Mouse (Mus musculus): ENCODE data around the gene Rgcc. TPM values are rescaled to one million over a fixed set of nuclear protein-coding genes. Genes with fewer than 3 reads are reported as not detected.

Rgcc gene
- total and polyA plus RNA-seq, 2 experiments from 2014 or later = 33.3 to 33.9 TPM

- no peak overlapping the region for H3K4me3 ChIP-seq (ENCODE audit: low read depth, low read length)
- ATAC-seq (no peak), DNase-seq (no peak)
- H3K36me3 ChIP-seq (ENCODE audit: insufficient read depth) = no peaks in the 10 kb centered on the region
- H3K4me1 ChIP-seq (ENCODE audit: insufficient read depth) = no peaks in the 10 kb centered on the region
- no peaks in the 10 kb centered on the region for H3K9me3 ChIP-seq (ENCODE audit: low read length)
- H3K27ac ChIP-seq (ENCODE audit: low read depth, low read length) = no peak overlapping the region
- no peak overlapping the region for H3K9ac ChIP-seq
- WGBS = 86% methylated on average over 3 of the region's 3 CpGs
- TF ChIP-seq CTCF (IDR thresholded peaks at IDR 0.05; ENCODE audit: low read depth) = no peak
- H3K4me2 ChIP-seq (ENCODE audit: low read depth) = no peak overlapping the region
- no peaks in the 10 kb centered on the region for H3K27me3 ChIP-seq (ENCODE audit: insufficient read depth, low read length)
Observed at GRCm38 (mm10) chr14:79272188-79272694, 29.2 kb downstream of the Rgcc start.

GRCm38 (mm10) chr14:79269551-79269950 is 31.9 kb downstream of the Rgcc start:
- no peak overlapping the region for H3K4me3 ChIP-seq (ENCODE audit: low read depth, low read length)
- H3K9ac ChIP-seq = no peak overlapping the region
- H3K4me2 ChIP-seq (ENCODE audit: low read depth) = no peak overlapping the region
- no peaks in the 10 kb centered on the region for H3K36me3 ChIP-seq (ENCODE audit: insufficient read depth)
- no peak overlapping the region for H3K27ac ChIP-seq (ENCODE audit: low read depth, low read length)
- H3K9me3 ChIP-seq (ENCODE audit: low read length) = no peaks in the 10 kb centered on the region
- no peak for TF ChIP-seq CTCF (IDR thresholded peaks at IDR 0.05; ENCODE audit: low read depth)
- ATAC-seq (no peak), DNase-seq (no peak)
- no peaks in the 10 kb centered on the region for H3K27me3 ChIP-seq (ENCODE audit: insufficient read depth, low read length)
- H3K4me1 ChIP-seq (ENCODE audit: insufficient read depth) = no peaks in the 10 kb centered on the region
- WGBS = 72% methylated on average over 1 of the region's 1 CpGs

GRCm38 (mm10) chr14:79267878-79268277 is 33.6 kb downstream of the Rgcc start:
- DNase-seq (no peak), ATAC-seq (no peak)
- WGBS = 88% methylated on average over 10 of the region's 10 CpGs
- Histone ChIP-seq H3K4me1 (ENCODE audit: insufficient read depth) (no peaks in the 10 kb centered on the region), H3K4me2 (ENCODE audit: low read depth) (no peak overlapping the region), H3K36me3 (ENCODE audit: insufficient read depth) (no peaks in the 10 kb centered on the region), H3K9ac (no peak overlapping the region), H3K9me3 (ENCODE audit: low read length) (no peaks in the 10 kb centered on the region), H3K27me3 (ENCODE audit: insufficient read depth, low read length) (no peaks in the 10 kb centered on the region), H3K27ac (ENCODE audit: low read depth, low read length) (no peak overlapping the region), H3K4me3 (ENCODE audit: low read depth, low read length) (no peak overlapping the region)
- TF ChIP-seq CTCF (IDR thresholded peaks at IDR 0.05; ENCODE audit: low read depth) = no peak

- Histone ChIP-seq H3K9me3 (ENCODE audit: low read length) (no peaks in the 10 kb centered on the region), H3K4me3 (ENCODE audit: low read depth, low read length) (no peak overlapping the region), H3K27ac (ENCODE audit: low read depth, low read length) (no peak overlapping the region), H3K27me3 (ENCODE audit: insufficient read depth, low read length) (no peaks in the 10 kb centered on the region), H3K9ac (no peak overlapping the region), H3K4me2 (ENCODE audit: low read depth) (no peak overlapping the region), H3K36me3 (ENCODE audit: insufficient read depth) (no peaks in the 10 kb centered on the region), H3K4me1 (ENCODE audit: insufficient read depth) (no peaks in the 10 kb centered on the region)
- no peak for DNase-seq
- TF ChIP-seq CTCF (IDR thresholded peaks at IDR 0.05; ENCODE audit: low read depth) = no peak
- no peak for ATAC-seq
- WGBS = 59% methylated on average over 1 of the region's 1 CpGs
Observed at GRCm38 (mm10) chr14:79267382-79267781, 34.1 kb downstream of the Rgcc start.

GRCm38 (mm10) chr14:79266408-79266807 is 35.0 kb downstream of the Rgcc start:
- Histone ChIP-seq H3K9me3 (ENCODE audit: low read length) (no peaks in the 10 kb centered on the region), H3K4me3 (ENCODE audit: low read depth, low read length) (no peak overlapping the region), H3K27me3 (ENCODE audit: insufficient read depth, low read length) (no peaks in the 10 kb centered on the region), H3K9ac (no peak overlapping the region), H3K4me1 (ENCODE audit: insufficient read depth) (no peaks in the 10 kb centered on the region), H3K36me3 (ENCODE audit: insufficient read depth) (no peaks in the 10 kb centered on the region), H3K27ac (ENCODE audit: low read depth, low read length) (no peak overlapping the region), H3K4me2 (ENCODE audit: low read depth) (no peak overlapping the region)
- no peak for DNase-seq
- no peak for TF ChIP-seq CTCF (IDR thresholded peaks at IDR 0.05; ENCODE audit: low read depth)
- ATAC-seq = no peak

GRCm38 (mm10) chr14:79265738-79266137 is 35.7 kb downstream of the Rgcc start:
- Histone ChIP-seq H3K4me3 (ENCODE audit: low read depth, low read length) (no peak overlapping the region), H3K27ac (ENCODE audit: low read depth, low read length) (no peak overlapping the region), H3K36me3 (ENCODE audit: insufficient read depth) (no peaks in the 10 kb centered on the region), H3K27me3 (ENCODE audit: insufficient read depth, low read length) (no peaks in the 10 kb centered on the region), H3K9me3 (ENCODE audit: low read length) (no peaks in the 10 kb centered on the region), H3K4me2 (ENCODE audit: low read depth) (no peak overlapping the region), H3K9ac (no peak overlapping the region), H3K4me1 (ENCODE audit: insufficient read depth) (no peaks in the 10 kb centered on the region)
- 86% methylated on average over 6 of the region's 6 CpGs for WGBS
- DNase-seq (no peak), ATAC-seq (no peak)
- no peak for TF ChIP-seq CTCF (IDR thresholded peaks at IDR 0.05; ENCODE audit: low read depth)

GRCm38 (mm10) chr14:79263321-79263720 is 38.1 kb downstream of the Rgcc start:
- 90% methylated on average over 3 of the region's 3 CpGs for WGBS
- Histone ChIP-seq H3K27me3 (ENCODE audit: insufficient read depth, low read length) (no peaks in the 10 kb centered on the region), H3K9ac (no peak overlapping the region), H3K36me3 (ENCODE audit: insufficient read depth) (no peaks in the 10 kb centered on the region), H3K27ac (ENCODE audit: low read depth, low read length) (no peak overlapping the region), H3K4me3 (ENCODE audit: low read depth, low read length) (no peak overlapping the region), H3K4me2 (ENCODE audit: low read depth) (no peak overlapping the region), H3K9me3 (ENCODE audit: low read length) (no peaks in the 10 kb centered on the region), H3K4me1 (ENCODE audit: insufficient read depth) (no peaks in the 10 kb centered on the region)
- DNase-seq (no peak), ATAC-seq (no peak)
- TF ChIP-seq CTCF (IDR thresholded peaks at IDR 0.05; ENCODE audit: low read depth) = no peak

GRCm38 (mm10) chr14:79262677-79263076 is 38.8 kb downstream of the Rgcc start:
- peak; percentile 81 for ATAC-seq

More at GRCm38 (mm10) chr14:79262677-79263076, 38.8 kb downstream of the Rgcc start:
- Histone ChIP-seq H3K4me3 (ENCODE audit: low read depth, low read length) (no peak overlapping the region), H3K27me3 (ENCODE audit: insufficient read depth, low read length) (no peaks in the 10 kb centered on the region), H3K4me2 (ENCODE audit: low read depth) (no peak overlapping the region), H3K9me3 (ENCODE audit: low read length) (no peaks in the 10 kb centered on the region), H3K4me1 (ENCODE audit: insufficient read depth) (no peaks in the 10 kb centered on the region), H3K9ac (no peak overlapping the region), H3K36me3 (ENCODE audit: insufficient read depth) (no peaks in the 10 kb centered on the region), H3K27ac (ENCODE audit: low read depth, low read length) (no peak overlapping the region)
- WGBS = 71% methylated on average over 4 of the region's 4 CpGs
- no peak for TF ChIP-seq CTCF (IDR thresholded peaks at IDR 0.05; ENCODE audit: low read depth)
- peak; percentile 62 for DNase-seq

Data from forebrain, postnatal 0 days (tissue).